Mouse (Mus musculus): ENCODE measurements around the gene Cdk12. TPM values are rescaled to one million over a fixed set of nuclear protein-coding genes. Genes with fewer than 3 reads are reported as not detected.

Cdk12 gene
- total RNA-seq, 2 experiments from 2014 or later = 34.2 to 34.8 TPM

DNA sequence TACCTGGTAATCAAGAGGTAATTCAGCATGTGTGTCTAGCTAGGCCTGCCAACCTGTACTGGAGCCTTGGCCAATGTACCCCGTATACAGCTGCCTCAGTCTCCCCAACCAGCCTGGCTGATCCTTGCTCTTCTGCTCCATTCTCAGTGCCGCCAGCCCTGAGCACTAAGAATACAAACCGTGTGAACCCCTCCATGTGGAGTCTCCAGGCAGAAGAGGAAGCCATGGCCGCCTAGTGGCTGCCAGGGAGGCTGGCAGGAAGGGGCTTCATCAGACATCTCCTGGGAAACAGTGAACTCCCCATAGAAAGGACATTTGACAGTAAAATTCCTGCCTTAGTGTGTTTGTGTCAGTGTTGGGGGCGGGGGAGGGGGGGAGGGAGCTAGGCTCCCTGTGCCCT is 93.4 kb downstream of the Cdk12 start:
- intact Hi-C loops (cut with DNase I) = loop anchor here (1.0 to 2.0 kb wide), 2 partner anchors 31 to 39 kb away; no protein-coding TSS in a partner anchor
- DNase-seq (ENCODE audit: low spot score in 2 of 2) = peak; percentile 68 to 80

DNA sequence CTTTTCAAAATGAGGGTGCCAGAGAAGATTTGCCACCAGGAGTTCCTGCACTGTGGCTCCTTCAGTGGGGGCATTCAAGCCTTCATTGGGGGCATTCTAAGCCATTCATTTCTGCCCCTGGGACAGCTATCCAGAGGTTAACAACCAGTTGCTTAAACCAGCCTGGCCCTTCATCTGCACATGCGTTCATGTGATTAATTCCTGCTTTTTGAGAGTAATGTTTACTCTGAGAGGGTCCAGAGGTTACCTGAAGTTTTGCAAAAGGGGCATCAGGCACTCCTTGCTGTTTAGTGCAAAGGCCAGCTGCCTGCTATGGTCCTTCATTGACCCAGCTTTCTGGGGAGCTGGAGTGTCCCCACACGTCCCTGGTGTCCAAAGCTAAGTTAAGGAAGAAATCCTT is 94.1 kb downstream of the Cdk12 start:
- intact Hi-C loops (cut with DNase I) = loop anchor here (1.0 to 2.0 kb wide), 2 partner anchors 32 to 38 kb away; no protein-coding TSS in a partner anchor
- DNase-seq (ENCODE audit: low spot score in 2 of 2) = no peak

DNA sequence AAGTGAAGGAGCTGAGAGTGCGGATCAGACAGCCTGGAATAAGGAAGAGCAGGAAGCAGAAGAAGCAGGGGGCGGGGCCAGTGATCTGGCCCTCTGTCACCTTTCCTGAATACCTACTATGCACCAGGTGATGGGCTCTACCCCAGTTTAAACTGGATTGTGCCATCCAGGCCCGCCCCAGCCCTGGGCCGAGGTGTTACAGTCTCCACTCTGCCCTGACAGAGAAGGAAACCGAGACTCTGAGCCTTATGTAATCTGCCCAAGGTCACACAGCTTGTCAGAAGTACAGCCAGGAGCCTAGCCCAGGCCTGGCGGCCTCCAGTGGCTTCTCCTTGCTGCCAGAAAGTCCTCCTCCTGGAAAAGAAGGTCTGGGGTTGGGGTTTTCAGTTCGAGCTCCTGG is 94.9 kb downstream of the Cdk12 start:
- intact Hi-C loops (cut with DNase I) = loop anchor here (2.0 kb wide), 1 partner anchor 33 kb away; no protein-coding TSS in a partner anchor
- no peak for DNase-seq (ENCODE audit: low spot score in 2 of 2)

DNA sequence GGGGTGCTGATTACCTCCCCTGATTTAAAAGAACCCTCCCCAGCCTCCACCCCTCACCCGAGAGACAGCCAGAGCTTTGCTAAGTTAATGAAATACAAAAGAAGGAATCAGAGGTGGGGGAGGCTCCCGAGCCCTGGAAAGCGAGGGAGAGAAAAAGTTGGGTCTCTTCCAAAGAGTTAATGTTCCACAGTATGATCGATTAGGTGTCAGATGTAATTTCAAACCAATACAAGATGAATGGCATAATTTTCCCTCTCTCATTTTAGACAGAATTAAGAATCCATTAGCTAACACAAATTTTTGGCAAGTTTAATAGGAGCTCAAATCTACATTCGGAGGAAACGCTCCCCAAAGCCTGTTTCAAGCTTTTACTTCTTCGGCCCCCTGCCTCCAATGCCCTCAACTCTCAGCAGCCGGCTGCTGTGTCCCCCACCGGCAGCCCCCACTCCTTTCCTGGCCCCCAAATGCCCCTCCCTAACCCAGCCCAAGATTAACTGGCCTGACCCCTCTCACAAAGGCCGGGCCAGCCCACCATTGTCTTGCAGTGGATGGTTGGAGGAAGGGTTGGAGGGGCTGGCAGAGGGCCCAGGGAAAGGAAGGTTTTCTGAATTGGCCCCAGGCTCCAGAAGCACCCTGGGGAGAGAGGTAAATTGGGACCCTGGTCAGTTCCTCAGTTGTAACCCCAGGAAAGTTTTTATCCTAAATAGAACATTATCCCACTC is 95.8 kb downstream of the Cdk12 start:
- intact Hi-C loops (cut with DNase I) = no loop called here
- DNase-seq (ENCODE audit: low spot score in 2 of 2) = no peak

DNA sequence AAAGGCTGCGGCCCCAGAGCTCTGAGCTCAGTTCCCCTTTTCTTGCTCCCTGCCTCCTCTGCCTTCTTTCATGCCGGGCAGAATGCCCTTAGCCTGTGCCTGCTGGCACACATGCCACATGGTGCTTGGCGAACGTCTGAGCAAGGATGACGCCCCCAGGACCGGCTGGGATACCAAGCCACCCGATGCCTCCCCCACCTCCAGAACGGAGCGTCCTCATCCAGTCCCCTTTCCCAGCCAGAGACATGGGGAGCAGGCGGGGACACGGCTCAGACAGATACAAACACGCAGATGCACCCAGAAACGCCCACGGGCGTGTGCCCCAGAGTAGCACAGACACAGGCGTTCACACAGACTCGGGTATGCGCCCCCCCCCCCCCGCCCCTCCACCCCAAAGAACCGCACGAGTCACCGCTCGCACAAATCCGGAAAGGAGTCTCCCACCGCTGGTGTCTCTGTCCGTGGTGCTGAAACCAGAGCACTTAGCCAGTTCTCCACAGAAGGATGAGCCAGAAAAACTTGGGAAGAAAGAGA is 111.0 kb downstream of the Cdk12 start:
- peak; percentile 45 to 83 for DNase-seq (ENCODE audit: low spot score in 2 of 2)
- intact Hi-C loops (cut with DNase I) = no loop called here

DNA sequence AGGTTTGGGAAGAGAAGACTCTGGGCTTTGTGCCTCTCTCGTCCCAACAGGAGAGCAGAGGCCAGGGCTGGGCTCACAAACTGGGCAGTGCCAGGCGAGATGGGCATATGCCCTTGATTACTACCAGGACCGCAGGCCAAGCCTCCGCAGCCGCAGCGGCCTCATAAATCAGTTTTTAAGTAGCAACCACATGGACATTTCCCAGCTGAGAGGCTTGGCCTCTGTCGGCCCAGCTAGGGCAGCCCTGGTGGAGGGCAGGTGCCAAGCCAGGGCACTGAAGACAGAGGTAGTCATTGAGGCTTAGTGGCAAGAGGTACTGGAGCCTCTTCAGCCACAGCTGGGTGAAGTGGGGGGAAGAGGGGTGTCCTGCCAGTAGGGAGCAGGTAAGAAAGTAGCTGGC is 114.6 kb downstream of the Cdk12 start:
- DNase-seq (ENCODE audit: low spot score in 2 of 2) = no peak
- intact Hi-C loops (cut with DNase I) = no loop called here

DNA sequence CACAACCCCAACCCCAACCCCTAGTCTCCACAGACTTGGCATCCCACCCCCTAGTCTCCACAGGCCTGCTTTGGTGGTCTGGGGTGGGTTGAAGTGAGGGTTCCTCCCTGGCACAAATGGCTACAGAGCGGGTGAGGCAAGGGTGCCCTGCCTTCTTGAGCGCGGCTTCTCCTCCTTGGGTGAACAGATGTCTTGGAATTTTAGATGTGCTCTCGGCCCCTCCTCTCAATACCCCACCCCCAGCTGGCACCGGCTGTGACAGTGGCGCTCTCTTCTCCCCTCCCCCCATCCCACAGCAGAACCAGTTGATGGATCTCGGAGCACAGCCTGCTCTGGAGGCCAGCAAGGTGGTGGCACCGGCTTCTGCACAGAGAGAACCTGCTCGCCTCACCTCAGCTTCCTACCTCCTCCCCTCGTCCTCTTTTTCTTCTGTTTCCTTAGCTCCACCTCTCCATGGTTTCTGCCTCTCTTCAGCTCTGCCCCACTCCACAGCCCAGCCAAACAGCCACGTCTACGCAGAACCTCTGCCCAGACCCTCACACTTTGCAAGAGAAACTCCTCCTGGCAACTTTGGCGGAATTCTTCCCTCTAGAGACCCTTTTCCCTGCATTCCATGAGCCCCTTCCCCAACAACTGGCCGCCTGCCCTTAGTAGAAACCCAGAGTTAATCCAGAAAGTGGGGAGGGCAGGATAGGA is 115.7 kb downstream of the Cdk12 start:
- intact Hi-C loops (cut with DNase I) = no loop called here
- peak in 1 of 2 experiments; percentile 6 for DNase-seq (ENCODE audit: low spot score in 2 of 2)

DNA sequence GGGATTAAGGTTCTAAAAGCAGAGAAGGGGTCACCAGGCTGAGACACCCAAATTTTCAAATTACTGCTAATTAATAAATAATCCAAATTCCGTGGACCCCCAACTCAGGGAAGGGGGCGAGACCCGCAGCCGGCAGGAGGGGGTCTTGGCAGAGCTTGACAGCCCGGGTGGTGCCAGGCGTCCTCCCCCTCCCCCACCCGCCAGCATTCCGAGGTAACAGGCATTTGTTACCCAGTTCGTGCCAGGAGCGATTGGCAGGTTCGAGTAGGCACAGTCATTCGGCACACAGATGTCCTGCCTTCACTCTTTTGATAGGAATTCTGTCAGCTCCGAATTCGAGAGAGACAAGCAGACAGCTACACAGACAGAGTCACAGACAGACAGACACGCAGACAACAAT is 116.3 kb downstream of the Cdk12 start:
- DNase-seq (ENCODE audit: low spot score in 2 of 2) = peak in 1 of 2 experiments; percentile 18
- intact Hi-C loops (cut with DNase I) = no loop called here

DNA sequence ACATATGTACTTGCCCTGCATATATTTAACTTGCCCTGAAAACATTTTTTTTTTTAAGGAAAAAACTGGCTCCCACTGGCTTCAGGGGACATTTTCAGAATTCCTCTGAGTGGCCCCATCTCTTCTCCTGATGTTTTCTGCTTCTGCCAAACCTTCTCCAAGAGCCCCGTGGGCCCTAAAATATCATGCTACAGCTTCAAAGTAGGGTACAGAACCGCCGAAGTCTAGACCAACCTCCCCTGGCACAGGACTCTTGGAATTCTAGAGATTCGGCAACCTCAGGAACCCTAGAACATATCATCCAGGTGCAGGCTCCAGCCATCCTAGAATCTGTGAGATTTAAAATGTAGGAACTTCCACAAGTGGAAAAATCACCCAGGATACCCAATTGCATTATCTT is 116.7 kb downstream of the Cdk12 start:
- DNase-seq (ENCODE audit: low spot score in 2 of 2) = no peak
- intact Hi-C loops (cut with DNase I) = no loop called here

DNA sequence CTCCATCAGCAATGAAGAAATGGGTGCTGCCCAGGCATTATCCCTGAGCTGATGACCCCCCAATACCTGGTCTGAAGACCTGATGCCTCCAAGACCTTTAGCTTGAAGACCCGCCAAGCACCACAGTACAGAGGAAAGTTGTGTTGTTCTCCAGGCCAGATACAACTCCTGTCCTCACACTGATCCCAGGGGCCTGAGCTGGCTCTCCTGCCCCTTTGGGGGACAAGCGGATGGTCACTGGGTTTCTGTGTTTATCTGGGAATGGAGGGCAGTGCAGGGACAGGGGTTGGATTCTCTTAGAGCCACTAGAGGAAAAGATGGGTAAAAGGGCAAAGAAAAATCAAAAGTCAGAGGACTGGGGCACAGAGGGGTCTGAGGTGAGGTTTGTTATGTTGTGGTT is 117.1 kb downstream of the Cdk12 start:
- DNase-seq (ENCODE audit: low spot score in 2 of 2) = no peak
- intact Hi-C loops (cut with DNase I) = no loop called here

DNA sequence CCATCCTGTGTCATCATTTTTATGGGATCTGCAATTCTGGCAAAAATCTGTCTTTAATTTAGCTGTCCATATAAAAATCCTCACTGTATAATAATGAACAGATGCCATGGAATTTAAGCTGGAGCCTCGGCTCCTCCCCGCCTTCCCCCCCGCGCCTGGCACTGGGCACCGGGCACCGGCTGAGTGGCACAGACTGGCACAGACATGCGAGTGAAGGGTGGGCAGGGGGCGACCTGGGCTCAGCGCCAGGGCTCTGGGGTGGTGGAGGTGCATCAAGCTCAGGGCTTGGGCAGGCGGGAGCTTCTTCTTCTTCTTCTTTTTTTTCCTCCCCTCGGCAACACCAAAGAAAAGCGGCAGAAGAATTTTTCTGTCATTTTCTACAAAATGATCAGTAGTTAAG is 117.5 kb downstream of the Cdk12 start:
- peak in 1 of 2 experiments; percentile 14 for DNase-seq (ENCODE audit: low spot score in 2 of 2)
- intact Hi-C loops (cut with DNase I) = no loop called here

DNA sequence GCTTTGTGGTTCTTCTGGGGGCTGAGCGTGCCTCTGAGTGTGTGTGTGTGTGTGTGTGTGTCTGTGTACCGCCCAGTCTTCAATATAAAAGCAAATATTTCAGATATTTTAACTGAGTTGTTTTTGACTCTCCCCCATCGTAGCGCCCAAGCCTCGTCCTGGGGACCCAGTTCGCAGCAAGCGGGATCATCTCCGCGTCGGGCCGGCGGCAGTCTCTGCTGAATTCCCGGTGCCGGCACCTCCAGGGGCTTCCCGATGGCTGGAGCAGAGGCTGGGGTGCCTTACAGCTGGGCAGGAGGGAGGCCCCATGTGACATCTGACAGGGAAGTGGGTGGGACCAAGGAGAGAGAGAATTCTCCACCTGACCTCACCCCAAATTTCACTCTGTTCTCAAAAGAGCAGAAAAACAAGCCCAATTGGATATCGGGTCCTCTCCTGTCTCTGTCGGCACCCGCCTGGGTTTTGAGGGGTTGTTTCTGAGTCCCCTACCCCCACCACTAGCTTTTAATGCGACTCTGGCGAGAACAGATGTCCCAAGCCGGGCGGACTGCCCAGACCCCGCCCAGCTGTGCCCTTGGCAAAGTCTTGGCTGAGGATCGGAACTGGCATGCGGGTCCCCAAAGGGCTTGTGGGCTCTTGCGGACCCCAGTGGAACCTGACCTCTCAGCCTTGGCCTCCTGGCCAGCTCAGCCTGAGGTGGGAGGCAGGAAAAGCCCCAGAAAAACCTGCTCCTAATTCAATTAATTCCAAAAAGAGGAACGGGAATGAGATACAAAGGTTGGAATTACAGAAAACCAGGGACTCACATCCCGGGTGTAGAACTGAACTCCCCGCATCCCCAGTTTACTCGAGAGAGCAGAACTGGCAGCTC is 118.2 kb downstream of the Cdk12 start:
- DNase-seq (ENCODE audit: low spot score in 2 of 2) = no peak
- intact Hi-C loops (cut with DNase I) = no loop called here

DNA sequence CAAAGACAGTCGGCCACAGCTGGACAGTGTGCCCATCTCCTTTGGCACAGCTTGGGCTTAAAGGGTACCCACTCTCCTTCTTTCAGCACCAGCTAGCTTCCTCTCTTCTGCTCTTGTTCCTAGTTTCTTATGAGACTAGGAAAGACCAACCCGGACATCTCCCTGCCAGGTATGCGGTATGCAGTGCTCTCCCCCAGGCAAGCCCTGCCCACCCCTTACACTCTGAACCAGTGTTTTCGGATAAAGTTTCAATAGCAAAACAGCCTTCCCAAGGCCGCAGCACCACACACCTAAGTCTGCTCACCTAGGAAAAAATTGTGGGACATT is 118.8 kb downstream of the Cdk12 start:
- no peak for DNase-seq (ENCODE audit: low spot score in 2 of 2)
- intact Hi-C loops (cut with DNase I) = no loop called here

DNA sequence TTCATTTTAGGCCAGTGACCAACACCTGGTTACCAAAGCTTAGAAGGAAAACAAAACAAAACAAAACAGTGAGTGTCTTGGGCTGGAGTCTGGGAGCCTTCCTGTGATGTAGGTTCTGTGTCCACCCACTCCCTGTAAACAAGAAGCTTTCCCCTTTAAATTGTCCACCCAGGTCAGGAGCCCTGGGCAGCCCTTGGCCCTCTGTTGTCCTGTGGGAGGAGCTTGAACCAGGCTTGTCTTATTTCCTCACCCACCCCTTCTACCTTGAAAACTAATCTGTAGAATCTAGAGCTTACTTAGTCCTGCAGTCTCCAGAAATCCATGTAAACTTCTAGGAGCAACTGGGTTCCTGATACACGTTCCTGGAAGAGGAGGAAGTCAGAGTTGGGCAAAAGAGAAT is 119.3 kb downstream of the Cdk12 start:
- DNase-seq (ENCODE audit: low spot score in 2 of 2) = no peak
- intact Hi-C loops (cut with DNase I) = no loop called here

DNA sequence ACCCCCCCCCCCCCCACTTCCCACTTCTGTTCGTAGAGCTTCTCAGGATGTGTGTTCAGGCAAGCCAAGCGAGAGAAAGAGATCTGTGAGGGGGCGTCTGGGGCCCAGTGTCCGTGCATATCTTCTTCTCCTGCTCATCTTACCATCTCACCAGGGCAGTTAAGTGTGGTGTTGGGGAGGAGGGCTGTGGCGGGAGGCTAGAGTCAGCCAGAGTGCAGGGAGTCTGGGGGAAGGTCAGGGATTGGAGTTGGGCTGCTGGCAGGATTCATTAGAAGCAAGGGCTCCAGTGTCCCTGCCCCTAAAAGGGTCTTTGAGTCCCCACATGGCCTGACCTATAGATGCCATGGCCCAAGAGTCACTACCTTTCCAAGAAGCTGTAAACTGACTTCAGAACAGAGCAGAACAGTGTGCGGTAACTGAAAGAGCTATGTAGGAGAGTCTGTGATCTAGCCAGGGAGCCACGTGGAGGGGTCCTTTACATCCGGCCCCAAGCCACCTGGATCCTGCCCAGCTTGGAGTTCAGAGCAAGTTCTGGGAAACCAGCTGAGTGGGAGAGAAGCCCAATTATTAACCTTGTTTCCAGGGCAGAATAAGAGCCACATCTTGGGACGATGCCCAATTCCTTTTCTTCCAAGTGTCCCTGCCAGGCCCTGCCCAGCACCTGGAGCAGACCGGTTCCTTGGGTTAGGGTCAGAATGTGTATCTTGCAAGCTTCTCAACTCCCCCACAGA is 120.4 kb downstream of the Cdk12 start:
- peak in 1 of 2 experiments; percentile 7 for DNase-seq (ENCODE audit: low spot score in 2 of 2)
- intact Hi-C loops (cut with DNase I) = no loop called here

DNA sequence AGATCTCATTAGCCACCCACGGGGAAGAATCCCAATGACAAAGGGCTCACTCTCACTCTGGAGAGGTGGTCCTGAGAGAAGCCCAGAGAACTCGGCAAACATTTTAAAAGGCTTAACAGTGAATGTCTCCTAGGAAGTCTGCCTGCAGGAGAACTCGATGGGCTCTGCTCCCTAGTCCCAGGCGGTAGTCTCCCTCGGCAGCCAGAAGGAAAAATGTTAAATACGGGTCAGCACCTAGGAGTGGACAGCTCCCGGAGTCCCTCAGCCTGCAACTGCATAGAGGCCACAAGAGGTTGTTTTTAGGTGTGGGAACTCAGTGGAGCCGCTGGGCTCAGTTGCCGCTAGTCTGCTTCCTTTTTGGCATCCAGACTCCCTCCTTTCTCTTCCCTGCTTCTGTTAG is 121.1 kb downstream of the Cdk12 start:
- DNase-seq (ENCODE audit: low spot score in 2 of 2) = peak in 1 of 2 experiments; percentile 14
- intact Hi-C loops (cut with DNase I) = no loop called here

DNA sequence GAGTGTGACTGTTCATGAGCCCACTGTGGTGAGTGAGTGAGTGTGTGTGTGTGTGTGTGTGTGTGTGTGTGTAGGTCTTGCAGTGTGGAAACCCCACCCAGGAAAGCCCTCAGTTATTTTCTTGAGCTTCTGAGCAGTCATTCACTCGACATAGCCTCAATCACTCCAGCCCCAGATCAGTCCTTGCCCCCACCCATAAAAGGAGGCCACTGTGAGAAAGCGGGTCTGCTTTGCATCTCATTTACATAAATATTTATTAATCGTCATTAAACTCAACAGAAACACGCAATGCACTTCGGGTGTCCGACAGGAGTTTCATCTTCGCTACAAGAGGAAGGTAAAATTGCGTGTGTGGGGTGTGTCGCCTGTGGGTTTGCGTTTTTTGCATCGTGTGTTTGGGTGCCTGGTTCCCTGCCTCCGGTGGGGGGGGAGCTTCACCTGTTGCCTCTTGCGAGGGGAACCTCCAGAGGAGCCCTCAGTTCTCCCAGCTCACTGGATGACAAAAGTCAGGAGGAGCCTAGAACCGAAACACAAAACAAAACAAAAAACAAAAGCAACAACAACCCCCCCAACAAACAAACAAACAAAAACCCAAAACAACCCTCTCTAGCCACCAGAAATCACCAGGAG is 122.4 kb downstream of the Cdk12 start:
- peak in 1 of 2 experiments; percentile 7 for DNase-seq (ENCODE audit: low spot score in 2 of 2)

DNA sequence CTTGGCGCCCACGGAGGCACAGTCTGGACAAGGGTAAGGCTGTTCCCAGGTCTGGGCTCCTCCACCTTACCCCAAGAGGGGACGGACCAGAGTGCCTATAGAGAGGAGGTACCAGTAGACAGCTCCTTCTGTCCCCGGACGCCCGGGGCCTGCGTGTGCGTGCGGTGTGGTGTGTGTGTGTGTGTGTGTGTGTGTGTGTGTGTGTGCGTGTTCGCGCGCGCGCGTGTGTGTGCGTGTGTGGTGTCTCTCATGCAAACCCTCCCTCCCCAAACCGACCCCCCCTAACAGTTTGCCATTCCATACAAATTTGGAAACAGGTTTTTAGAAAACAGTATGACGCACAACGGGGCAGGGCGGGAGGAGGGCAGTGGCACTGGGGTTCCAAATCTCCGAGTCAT is 123.0 kb downstream of the Cdk12 start:
- intact Hi-C loops (cut with DNase I) = no loop called here
- peak in 1 of 2 experiments; percentile 7 for DNase-seq (ENCODE audit: low spot score in 2 of 2)

More for the DNA sequence above, 122.4 kb downstream of the Cdk12 start:
- intact Hi-C loops (cut with DNase I) = no loop called here

DNA sequence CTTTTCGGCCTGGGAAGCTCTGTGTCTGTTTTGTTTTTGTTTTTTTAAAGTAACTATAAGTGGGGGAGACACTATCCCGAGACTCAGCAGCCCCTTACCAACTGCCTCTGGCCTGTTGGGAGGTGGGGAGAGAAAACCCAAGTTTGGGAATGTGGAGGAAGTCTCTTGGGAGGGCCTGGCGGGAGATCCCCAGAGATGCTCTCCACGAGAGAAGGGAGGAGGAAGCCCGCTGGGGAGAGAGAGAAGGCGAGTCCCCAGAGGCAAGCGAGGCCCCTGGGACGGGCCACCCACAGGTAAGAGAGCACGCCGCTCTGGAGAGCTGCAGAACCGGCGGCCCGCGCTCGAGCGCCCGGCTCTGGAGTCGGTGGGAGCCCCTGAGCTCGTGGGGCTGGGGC is 123.9 kb downstream of the Cdk12 start:
- intact Hi-C loops (cut with DNase I) = no loop called here
- peak in 1 of 2 experiments; percentile 8 for DNase-seq (ENCODE audit: low spot score in 2 of 2)

All from left cerebral cortex, postnatal 14 days (tissue).